Mouse (Mus musculus) liver, postnatal 0 days (tissue): ENCODE measurements around the gene Ldhal6b.

Experiments
- CTCF ChIP-seq: sonication (generic); IDR thresholded peaks from 2 replicates; pipeline ENCODE4 v1.5.1; 2016; ENCODE audit warnings: antibody characterized with exemption, low read depth
- EP300 ChIP-seq: IDR thresholded peaks from 2 replicates; pipeline ENCODE4 v1.6.1; 2016; ENCODE audit warnings: antibody characterized with exemption, low read depth, mild to moderate bottlenecking

DNA sequence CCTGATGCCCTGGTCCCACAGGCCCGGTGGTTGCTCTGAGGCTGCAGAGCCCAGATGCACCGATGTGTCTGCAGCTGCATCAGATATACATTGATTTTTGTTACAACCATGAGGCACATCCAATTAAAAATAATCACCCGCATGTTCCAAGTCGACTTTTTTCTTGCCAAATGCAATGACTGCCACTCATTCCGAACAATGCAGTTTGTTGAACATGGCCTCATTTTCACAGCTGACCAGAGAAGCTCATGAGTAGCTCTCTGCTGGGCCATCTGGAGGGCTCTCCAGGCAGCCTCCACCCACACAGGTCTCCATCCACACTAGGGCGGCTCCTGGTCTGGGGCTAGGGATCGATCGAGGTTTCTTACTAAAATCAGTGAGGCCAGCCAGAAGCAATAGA, 45.6 kb downstream of the Ldhal6b start:
- no peak for TF ChIP-seq CTCF
- no peak for TF ChIP-seq EP300
